Mouse (Mus musculus) MEL (cell line): ENCODE results near the gene Osbpl10.

Source experiments
- CHD2 ChIP-seq: IDR thresholded peaks from 2 replicates; pipeline ENCODE4 v1.6.1; 2011; ENCODE audit warnings: low read length, improper control_type of control experiment
- CTCF ChIP-seq, 3 experiments: IDR thresholded peaks in 2 of 3; conservative IDR thresholded peaks in 1 of 3; 2 replicates each; pipeline ENCODE4 v1.5.1; 2011 to 2012; ENCODE audit warnings: low read length in 3 of 3, low read depth in 2 of 3, mild to moderate bottlenecking in 2 of 3, improper control_type of control experiment in 1 of 3, inconsistent platforms in 1 of 3, mixed read lengths in 1 of 3, moderate library complexity in 1 of 3; ENCODE audit not compliant: control insufficient read depth in 1 of 3, insufficient read depth in 1 of 3, poor library complexity in 1 of 3, severe bottlenecking in 1 of 3
- EP300 ChIP-seq, 2 experiments: IDR thresholded peaks; 2 replicates each; pipeline ENCODE4 v1.6.1; 2011; ENCODE audit warnings: improper control_type of control experiment in 2 of 2, low read length in 2 of 2, low read depth in 1 of 2, mild to moderate bottlenecking in 1 of 2
- GABPA ChIP-seq: IDR thresholded peaks from 2 replicates; pipeline ENCODE4 v1.6.1; 2012; ENCODE audit warnings: low read depth, mild to moderate bottlenecking, inconsistent platforms, low read length, improper control_type of control experiment, moderate library complexity
- GATA1 ChIP-seq: IDR thresholded peaks from 2 replicates; pipeline ENCODE4 v1.6.1; 2011; ENCODE audit warnings: low read depth, low read length, improper control_type of control experiment
- JUND ChIP-seq: IDR thresholded peaks from 2 replicates; pipeline ENCODE4 v1.6.1; 2011; ENCODE audit warnings: low read depth, mild to moderate bottlenecking, improper control_type of control experiment, low read length
- MAFK ChIP-seq: IDR thresholded peaks from 2 replicates; pipeline ENCODE4 v1.6.1; 2011; ENCODE audit warnings: low read depth, mild to moderate bottlenecking, low read length, improper control_type of control experiment, borderline replicate concordance
- MAX ChIP-seq: IDR thresholded peaks from 2 replicates; pipeline ENCODE4 v1.6.1; 2011; ENCODE audit warnings: low read length, improper control_type of control experiment
- POLR2AphosphoS2 ChIP-seq: IDR thresholded peaks from 2 replicates; pipeline ENCODE4 v1.6.1; 2011; ENCODE audit warnings: low read length, improper control_type of control experiment
- SMC3 ChIP-seq: IDR thresholded peaks from 2 replicates; pipeline ENCODE4 v1.6.1; 2011; ENCODE audit warnings: low read depth, low read length, improper control_type of control experiment
- UBTF ChIP-seq: IDR thresholded peaks from 2 replicates; pipeline ENCODE4 v1.6.1; 2012; ENCODE audit warnings: low read depth, mild to moderate bottlenecking, inconsistent platforms, low read length, improper control_type of control experiment, moderate library complexity, borderline replicate concordance; ENCODE audit not compliant: insufficient read depth
- USF1 ChIP-seq: IDR thresholded peaks from 2 replicates; pipeline ENCODE4 v1.6.1; 2014; ENCODE audit warnings: low read depth, mild to moderate bottlenecking, inconsistent platforms, low read length, improper control_type of control experiment, moderate library complexity

- TF ChIP-seq USF1: no peak
- no peak for TF ChIP-seq UBTF
- TF ChIP-seq CTCF (IDR thresholded peaks at IDR 0.05 in 2 of 3, conservative IDR thresholded peaks at IDR 0.05 in 1 of 3; ENCODE audit: control insufficient read depth in 1 of 3, insufficient read depth in 1 of 3, low read depth in 2 of 3, low read length in 3 of 3, poor library complexity in 1 of 3, severe bottlenecking in 1 of 3): no peak
- TF ChIP-seq CHD2: no peak
- TF ChIP-seq EP300 (IDR thresholded peaks at IDR 0.05; ENCODE audit: low read depth in 1 of 2, low read length in 2 of 2): no peak
- no peak for TF ChIP-seq GATA1
- no peak for TF ChIP-seq GABPA
- no peak for TF ChIP-seq MAFK
- TF ChIP-seq SMC3: no peak
- TF ChIP-seq POLR2AphosphoS2: no peak
- TF ChIP-seq JUND: no peak
- TF ChIP-seq MAX: no peak
Measured at GRCm38 (mm10) chr9:115007776-115008175, 29.4 kb downstream of the Osbpl10 start.
